Mouse (Mus musculus): ENCODE measurements around the gene Ccdc146.
A peak's percentile ranks its signal among the peaks of the same experiment; 100 is the strongest.
"Not testable (repeated sequence)": the region's sequence is repeated elsewhere in the genome, so short reads cannot be mapped to it uniquely, and the experiment has no call there.

Ccdc146 gene

GRCm38 (mm10) chr5:21387340-21387739, 37.1 kb downstream of the Ccdc146 start:
- no peak for DNase-seq (ENCODE audit: low spot score in 2 of 2)

- no peak for DNase-seq (ENCODE audit: low spot score in 2 of 2)
Measured at GRCm38 (mm10) chr5:21386432-21386831, 38.0 kb downstream of the Ccdc146 start.

- DNase-seq (ENCODE audit: low spot score in 2 of 2), result no peak
Measured at GRCm38 (mm10) chr5:21384976-21385375, 39.5 kb downstream of the Ccdc146 start.

DNA sequence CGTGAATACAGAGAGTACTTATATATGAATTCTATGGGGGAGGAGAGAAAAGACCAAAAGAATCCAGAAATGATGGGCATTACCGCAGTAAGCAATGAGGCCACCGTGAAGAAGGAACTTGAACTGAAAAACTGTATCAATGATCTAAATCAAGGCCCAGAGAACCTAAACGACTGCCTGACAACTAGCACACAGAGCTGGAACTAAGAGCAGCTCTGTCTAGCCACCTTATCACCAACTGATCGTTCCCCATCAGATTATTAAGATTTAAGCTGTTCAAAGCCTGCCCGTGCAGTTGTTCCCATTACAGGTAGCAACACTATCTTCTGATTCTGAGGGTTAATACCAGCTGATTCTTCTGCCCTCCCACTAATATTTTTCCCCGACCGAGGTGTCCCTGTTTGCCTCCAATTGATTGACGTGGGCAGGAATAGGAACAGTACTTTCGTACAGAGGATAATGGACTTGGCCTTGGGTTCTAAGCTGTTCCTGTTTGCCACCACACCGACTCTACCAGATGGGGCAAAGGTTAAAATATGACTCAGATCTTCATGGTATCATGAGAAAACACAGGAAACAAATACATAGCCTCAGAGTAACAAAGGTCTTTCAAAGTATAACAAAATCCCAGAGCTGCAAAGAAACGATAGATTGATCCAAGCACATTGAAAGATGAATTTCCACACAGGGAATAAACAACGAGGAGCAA, 40.1 kb downstream of the Ccdc146 start:
- DNase-seq (ENCODE audit: low spot score in 2 of 2), result no peak

GRCm38 (mm10) chr5:21383392-21384251, 40.9 kb downstream of the Ccdc146 start:
- peak in 1 of 2 experiments; percentile 20 for DNase-seq (ENCODE audit: low spot score in 2 of 2)

GRCm38 (mm10) chr5:21382678-21383077, 41.8 kb downstream of the Ccdc146 start:
- DNase-seq (ENCODE audit: low spot score in 2 of 2), result no peak

DNA sequence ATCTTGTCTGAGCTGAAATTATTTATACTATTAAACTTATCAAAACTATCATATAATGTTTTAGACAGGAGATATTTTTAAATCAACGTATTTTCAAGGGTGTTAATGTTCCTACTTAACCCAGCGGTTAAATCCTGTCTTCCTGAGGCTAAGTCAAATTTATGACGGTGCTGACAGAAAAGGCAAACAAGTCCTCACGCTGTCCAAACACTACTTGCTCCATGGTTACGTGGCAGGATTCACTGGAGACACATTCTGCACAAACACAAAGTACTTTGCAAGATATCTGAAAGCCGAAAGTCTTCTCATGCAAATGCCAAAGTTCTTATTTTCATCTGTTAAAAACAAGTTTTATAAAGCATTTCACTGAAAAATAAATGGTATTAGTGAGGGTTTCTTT, 42.5 kb downstream of the Ccdc146 start:
- DNase-seq (ENCODE audit: low spot score in 2 of 2), result no peak

DNA sequence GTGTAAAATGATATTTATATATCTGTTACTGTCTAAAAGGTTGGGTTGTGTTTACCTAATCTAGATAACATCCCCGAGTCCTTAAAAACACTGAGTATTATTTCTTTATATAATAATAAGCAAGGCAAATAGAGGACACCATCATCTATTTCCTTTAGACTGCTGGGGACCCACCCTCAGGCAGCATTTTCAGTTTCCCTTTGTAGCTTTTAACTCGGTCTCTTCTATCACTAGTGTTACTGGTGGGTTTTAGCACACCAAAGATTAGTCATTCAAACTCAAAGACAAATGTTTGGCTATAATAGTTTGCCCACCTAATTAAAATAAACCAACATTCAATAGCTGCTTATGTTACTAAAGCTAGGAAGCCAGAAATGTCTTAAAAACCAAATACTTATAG, 46.1 kb downstream of the Ccdc146 start:
- DNase-seq (ENCODE audit: low spot score in 2 of 2), result no peak

DNA sequence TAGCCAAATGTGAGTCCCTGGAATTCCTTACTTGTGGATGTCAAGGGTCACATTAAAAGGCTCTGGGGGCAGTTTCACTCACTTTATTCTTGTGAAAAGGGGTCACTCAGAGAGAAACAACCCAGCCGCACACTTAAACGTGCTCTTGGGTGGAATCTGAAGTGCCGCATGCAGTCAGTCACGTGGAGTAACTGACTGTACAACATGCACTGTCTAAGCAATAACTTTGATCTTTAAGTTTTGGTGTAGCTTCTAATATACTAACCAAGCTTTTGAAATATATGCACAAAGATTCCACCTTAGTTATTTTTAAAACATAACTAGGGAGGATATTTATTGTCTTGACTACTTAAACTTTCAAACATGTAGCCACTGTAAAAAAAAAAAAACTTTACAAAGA, 47.5 kb downstream of the Ccdc146 start:
- no peak for DNase-seq (ENCODE audit: low spot score in 2 of 2)

DNA sequence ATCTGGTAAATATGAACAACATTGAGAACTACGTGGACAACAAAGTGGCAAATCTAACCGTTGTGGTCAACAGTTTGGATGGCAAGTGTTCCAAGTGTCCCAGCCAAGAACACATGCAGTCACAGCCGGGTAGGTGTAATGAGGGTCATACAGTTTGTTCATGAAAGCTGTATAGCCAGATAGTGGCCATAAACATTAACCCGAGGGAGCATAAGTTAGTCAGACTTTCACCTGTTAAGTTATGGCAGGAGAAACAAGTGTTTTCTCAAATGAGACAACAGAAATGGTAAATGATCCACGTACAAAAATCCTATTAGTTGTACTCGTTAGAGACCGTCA, 51.3 kb downstream of the Ccdc146 start:
- no peak for DNase-seq (ENCODE audit: low spot score in 2 of 2)

- peak in 1 of 2 experiments; percentile 37 for DNase-seq (ENCODE audit: low spot score in 2 of 2)
Measured at GRCm38 (mm10) chr5:21372493-21373179, 51.8 kb downstream of the Ccdc146 start, which contains the start of gene Fgl2. Gene Fgl2, plus strand, starts transcription at chr5:21372642.

- no peak for DNase-seq (ENCODE audit: low spot score in 2 of 2)
Measured at GRCm38 (mm10) chr5:21371920-21372319, 52.6 kb downstream of the Ccdc146 start.

- DNase-seq (ENCODE audit: low spot score in 2 of 2), result no peak
Measured at GRCm38 (mm10) chr5:21370218-21370947, 54.1 kb downstream of the Ccdc146 start.

DNA sequence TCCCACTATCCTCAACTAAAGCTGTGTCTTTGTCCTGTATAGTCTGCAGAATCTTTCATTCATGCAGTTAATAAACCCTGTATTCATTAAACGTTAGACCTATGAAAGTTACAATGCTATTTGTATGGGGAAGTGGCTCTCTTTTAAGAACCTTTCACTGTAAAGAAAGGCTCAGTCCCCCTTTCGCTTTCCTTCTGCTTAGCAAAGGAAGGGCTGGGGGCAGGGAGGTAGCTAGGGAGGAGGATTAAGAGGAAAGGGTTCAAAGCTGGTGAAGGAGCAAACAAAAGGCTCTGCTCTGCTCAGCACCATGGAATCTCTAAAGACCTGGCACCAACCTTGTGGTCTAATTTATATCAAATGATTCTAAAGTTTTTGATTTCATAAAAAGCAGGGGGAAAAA, 57.0 kb downstream of the Ccdc146 start:
- no peak for DNase-seq (ENCODE audit: low spot score in 2 of 2)

DNA sequence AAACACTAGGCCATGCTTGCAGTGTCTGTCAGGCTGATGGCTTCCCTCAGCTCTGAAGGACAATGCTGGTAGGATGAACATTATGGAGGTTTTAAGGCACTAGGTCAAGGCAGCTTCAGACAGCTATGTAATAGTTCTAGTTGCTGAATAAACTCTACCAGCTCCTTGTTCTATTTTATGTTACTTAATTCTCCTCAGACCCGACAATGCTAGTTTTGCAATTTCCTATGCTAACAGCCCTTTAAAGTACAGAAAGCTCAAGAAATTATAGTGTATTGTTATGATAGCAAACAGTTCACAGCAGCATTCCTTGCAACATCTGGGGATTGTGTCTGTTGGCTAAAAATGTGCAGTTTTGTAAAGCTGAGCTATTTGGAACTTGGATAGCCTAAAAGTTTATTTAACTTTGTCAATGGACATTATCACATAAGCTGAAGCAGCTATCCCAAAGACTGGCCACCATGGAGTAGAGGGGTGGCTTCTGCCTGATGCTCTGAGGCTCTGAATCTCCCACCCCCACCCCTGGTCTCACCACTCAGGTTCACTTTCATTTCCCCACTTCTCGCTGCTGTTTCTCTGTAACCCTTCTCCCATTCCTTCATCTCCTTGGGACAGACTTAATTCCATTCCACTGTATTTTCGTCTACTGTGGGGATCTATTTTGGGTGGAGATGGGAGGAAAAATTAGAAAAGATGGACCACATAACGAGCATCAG, 58.0 kb downstream of the Ccdc146 start:
- no peak for DNase-seq (ENCODE audit: low spot score in 2 of 2)

- no peak for DNase-seq (ENCODE audit: low spot score in 2 of 2)
Measured at GRCm38 (mm10) chr5:21363343-21363742, 61.1 kb downstream of the Ccdc146 start.

DNA sequence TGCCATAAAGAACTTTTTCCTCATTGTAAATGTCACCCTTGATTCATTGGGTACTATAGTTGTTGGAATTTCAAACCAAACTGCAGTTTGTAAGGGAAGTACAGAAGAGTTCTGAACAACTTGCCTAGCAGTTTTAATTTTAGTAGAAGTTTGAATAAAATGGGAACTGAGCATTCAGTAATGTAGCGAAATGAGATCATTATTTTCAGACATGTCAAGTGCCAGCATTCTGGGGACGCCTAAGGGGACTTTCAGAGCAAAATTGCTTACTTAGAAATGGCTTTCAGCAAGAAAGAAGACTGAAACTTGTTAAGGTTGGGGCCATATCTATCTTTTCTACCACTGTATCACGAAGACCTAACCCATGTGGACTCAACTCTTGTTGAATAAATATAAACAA, 65.8 kb downstream of the Ccdc146 start:
- no peak for DNase-seq (ENCODE audit: low spot score in 2 of 2)

GRCm38 (mm10) chr5:21351678-21352077, 72.8 kb downstream of the Ccdc146 start:
- DNase-seq (ENCODE audit: low spot score in 2 of 2), result no peak

DNA sequence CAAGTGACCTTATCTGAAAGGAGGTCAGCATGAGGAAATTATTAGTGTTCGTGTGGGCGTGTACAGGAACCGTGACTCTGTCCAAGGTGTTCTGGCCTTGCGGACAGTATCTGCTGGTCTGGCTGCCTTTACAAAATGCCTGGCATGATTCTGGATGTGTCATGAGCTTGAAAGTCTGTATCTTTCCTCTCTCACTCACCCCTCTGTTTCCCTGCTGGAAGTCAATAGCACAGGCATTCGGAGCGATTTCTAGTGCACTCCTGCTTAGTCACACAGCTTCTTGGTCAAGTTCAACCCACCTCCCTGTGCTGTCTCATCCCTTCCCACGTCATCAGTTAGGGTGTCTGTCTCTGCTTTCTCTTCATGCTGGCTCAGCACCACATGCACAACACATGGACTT, 76.1 kb downstream of the Ccdc146 start:
- no peak for DNase-seq (ENCODE audit: low spot score in 2 of 2)

DNA sequence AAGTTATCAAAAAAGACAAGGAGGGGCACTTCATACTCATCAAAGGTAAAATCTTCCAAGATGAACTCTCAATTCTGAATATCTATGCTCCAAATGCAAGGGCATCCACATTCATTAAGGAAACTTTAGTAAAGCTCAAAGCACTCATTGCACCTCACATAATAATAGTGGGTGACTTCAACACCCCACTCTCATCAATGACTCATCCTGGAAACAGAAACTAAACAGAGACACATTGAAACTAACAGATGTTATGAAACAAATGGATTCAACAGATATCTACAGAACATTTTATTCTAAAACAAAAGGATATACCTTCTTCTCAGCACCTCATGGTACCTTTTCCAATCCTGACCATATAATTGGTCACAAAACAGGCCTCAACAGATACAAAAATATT, 82.2 kb downstream of the Ccdc146 start:
- DNase-seq (ENCODE audit: low spot score in 2 of 2), result not testable (repeated sequence)

DNA sequence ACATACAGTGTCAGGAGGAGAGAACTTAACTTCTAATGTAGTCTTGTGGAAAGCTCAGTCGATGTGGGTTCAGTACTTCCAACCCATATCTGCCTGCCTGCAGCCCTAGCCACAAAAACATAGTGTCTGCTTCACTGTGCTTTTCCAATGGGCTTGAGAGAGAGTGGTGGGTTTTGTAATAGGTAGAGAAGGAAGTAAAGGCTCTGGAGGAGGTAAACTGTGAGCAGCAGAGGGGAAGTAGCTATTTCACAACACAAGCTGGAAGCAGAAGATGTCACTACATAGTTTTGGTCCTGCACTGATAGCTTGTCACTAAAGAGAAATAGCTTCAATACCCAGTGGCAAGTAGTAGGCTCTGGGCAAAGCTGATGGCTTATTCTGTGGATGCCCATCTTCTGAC, 92.4 kb downstream of the Ccdc146 start:
- DNase-seq (ENCODE audit: low spot score in 2 of 2), result no peak
